Mouse (Mus musculus) thymus, postnatal 0 days (tissue): Measurements from ENCODE around the gene Shc2. TPM values are rescaled to one million over a fixed set of nuclear protein-coding genes. Genes with fewer than 3 reads are reported as not detected.

Experiments
- DNase-seq: peaks from one replicate; pipeline ENCODE4 v3.0.0-alpha.2; 2015; ENCODE audit warnings: low spot score
- polyA plus RNA-seq: library from polyadenylated mRNA; unstranded; fragments of >200 nt; fragmentation: Nextera tagmentation; extraction: Ambion mirVana; gene quantifications from 2 replicates; pipeline ENCODE4 v1.2.1, GENCODE M21; 2015

Shc2 gene
- polyA plus RNA-seq, 1 experiment from 2014 or later = 0.26 TPM

DNA sequence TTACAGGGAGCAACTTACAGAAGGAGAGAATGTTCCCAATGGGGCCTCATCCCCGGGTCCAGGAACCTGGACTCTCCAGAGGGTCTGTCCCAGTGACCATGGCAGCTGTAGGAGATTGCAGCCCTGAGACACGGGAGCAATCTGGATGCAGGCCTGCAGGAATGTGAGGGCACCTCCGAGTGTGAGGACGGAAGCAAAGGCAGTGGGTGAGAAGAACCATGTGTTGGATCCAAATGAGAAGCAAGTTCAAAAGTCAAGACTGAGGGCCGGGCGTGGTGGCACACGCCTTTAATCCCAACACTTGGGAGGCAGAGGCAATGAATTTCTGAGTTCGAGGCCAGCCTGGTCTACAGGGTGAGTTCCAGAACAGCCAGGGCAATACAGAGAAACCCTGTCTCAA lies 56.2 kb downstream of the Shc2 start:
- DNase-seq = no peak

DNA sequence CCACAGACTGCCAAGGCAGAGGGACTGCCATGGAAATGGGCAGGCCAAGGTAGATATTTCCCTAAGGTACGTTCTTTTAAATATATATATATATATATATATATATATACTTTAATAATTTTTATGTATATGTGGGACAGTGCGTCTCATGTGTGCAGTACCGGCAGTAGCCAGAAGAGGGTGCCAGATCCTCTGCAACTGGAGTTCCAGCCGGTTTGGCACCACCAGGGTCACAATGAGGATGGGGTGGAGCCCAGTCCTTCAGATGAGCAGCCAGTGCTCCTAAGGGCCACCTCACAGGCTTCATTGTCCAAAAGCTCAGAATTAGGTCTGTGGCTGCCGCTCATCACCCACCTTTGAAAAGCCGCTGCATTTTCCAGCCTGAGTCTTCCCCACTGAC lies 56.9 kb downstream of the Shc2 start:
- peak; percentile 38 for DNase-seq

DNA sequence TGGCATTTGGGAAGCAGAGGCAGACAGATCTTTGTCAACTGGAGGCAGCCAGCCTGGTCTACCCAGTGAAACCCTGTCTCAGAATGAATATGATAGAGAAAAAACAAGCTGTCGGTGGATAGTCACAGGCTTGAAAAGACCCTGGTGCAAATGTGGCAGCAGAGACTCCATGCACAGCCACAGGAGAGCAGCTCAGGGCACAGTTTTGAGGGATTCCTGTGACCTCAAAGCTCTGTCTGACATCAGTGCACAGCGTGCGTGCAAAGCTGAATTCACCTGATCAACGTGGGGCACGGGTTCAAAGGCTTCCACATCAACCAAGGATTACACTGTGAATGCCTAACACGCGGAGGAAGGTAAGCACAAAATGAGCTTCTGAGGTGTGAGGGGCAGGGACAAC lies 57.4 kb downstream of the Shc2 start:
- no peak for DNase-seq

DNA sequence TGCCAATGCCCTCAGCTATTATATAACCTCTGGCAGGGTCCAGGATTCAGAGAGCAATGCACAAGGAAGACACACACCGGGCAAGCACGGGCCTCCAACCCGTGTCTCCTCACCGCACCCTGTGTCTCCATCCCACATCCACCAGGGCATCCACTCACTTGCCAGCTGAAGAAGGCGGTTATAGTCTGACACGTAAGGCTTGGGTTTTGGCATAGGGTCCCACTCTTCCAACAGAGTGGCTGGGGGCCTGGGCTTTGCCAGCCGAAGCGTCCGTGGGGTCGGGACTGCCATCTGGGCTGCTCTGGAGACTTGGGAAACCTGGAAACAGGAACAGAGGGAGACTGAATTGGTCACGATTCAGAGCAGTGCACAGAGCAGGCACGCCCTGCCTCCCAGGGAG lies 57.9 kb downstream of the Shc2 start:
- DNase-seq = no peak

DNA sequence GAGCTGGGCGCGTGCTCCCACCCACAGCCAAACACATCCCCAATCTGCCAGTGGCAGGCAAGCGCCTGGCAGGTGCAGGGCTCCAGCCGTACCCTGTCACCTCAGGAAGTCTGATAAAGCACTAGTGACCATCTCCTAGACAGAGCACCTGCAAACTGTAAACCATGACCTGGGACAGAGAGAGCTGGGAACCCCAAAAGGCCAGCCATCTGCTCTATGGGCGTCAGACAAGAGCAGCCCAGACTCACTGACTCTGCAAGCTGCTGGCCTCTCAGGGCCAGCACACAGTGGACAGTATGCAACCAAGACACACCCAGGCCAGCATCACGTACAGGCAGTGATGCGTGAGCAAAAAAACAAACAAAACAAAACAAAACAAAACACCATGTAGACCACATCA lies 58.8 kb downstream of the Shc2 start:
- no peak for DNase-seq

- no peak for DNase-seq
Measured at GRCm38 (mm10) chr10:79578276-79578675, 59.4 kb downstream of the Shc2 start.

DNA sequence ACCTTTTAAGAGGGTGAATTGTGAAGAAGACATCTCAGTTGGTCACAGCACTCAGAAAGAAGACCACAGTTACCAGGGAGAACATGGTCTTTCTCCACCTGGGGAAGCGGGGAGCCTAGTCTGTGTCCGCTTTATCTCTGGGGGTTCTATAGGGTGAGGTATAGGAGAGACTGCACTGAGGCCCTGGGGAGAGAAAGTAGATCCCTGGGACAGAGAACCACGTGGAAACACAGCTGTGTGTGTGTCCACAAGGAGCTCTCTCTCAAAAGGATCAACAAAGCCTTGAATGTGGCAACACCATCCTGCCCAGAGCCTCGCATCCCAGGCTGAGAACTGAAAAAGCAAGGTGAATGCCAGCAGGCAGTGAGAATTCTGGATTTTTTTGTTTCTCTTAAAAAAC lies 60.3 kb downstream of the Shc2 start:
- DNase-seq = no peak

DNA sequence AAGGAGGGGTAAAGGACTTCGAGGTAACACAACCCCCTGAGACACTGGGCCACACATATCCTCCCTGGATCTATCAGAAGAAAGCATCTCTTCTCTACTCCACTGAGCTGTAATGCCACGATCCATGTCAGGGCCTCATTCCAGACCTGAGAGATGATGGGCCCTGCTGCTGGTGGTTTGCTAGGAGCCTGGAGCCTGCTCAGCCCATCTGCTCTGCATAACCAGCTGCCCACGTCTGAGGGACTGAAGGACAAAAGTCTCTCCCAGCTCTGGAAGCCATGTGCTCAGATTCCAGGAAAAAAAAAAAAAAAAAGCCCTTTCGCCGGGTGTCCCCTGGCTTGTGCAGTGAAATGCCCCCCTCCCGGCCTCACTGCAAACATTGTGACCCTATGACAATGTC lies 62.0 kb downstream of the Shc2 start:
- no peak for DNase-seq

DNA sequence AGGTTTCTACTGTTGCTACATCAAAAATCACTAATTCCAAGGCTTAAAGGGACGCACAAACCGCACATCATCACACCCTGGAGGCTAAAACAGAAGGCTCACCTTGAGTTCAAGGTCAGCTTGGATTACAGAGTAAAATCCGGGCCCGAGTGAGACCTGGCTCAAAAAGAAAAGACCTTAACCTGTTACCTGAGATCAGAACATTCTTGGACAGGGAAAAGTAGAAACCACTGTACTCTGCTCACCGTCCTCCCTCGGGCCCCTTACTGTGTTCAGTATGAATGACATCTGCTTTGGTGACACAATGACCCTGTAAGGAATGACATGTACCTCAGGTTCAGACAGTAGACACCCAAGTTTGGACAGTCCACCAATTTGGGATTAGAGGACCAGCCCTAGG lies 62.9 kb downstream of the Shc2 start:
- DNase-seq = no peak

DNA sequence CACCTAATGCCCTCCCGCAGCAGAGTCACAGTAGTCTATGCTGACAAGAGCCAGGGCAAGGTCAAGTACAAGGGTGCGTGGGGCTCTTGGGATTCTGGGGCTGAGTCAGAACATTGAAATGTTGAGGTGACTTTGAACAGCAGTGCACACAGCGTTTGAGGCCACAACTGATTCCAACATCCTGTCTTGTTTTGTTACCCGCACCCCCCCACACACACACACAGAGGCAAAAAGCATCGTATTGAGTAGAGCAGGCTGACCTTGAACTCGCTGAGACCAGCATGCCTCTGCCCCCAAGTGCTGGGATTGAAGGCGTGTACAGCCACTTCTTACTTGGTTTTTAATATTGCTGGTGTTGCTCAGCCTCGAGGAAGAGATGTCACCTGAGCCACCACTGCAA lies 63.4 kb downstream of the Shc2 start:
- no peak for DNase-seq

DNA sequence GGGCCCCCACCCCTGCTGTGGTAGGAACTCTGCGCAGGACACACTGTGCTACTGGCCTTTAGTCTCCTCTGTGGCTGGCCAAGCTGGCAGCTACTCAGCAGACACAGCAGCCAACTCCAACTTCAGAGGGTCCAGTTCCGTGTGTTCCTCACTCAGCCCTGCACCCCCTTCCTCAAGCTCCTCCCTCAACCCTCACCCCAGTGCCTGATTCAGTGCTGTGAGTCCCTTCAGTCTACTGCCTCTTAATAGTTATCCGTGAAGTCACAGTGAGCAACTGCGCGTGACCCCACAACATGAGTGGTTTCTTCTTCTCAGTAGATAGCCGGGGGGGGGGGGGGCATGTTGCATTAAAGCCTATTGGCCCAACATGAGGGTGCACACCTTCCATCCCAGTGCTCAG lies 64.1 kb downstream of the Shc2 start:
- no peak for DNase-seq

DNA sequence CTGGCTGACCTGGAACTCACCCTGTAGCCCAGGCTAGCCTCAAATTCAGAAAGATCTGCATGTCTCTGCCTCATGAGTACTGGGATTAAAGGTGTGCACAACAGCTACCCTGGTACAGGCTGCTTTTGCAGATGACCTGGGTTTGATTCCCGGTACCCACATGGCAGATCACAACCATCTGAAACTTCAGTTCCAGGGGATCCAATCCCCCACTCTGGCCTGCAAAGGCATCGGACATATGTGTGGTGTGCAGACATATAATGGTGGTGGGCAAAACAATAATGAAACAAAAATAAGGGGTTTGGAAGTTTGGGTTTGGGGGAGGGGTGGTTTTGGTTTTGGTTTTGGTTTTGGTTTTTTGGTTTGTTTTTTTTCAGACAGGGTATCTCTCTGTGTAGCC lies 66.4 kb downstream of the Shc2 start:
- no peak for DNase-seq

- DNase-seq = no peak
Measured at GRCm38 (mm10) chr10:79569921-79570320, 67.8 kb downstream of the Shc2 start.

Other genes starting within 250 kb of the Shc2 start
- not detected in 2 replicates for gene Vmn2r83, start 169.2 kb downstream of the Shc2 start, polyA plus RNA-seq
- gene Plpp2, start 104.1 kb downstream of the Shc2 start, polyA plus RNA-seq = 3.3 and 4.2 TPM in 2 replicates
- 32.4 and 32.7 TPM in 2 replicates for gene Mier2, start 82.7 kb downstream of the Shc2 start, polyA plus RNA-seq
- gene Theg, start 50.6 kb downstream of the Shc2 start, polyA plus RNA-seq = not detected in 2 replicates
- gene C2cd4c, start 23.9 kb downstream of the Shc2 start, polyA plus RNA-seq = not detected in 2 replicates
- 0.10 TPM in 1 of 2 replicates, not detected in the other for gene Odf3l2, start 7.8 kb upstream of the Shc2 start, polyA plus RNA-seq
- 2.4 and 3.4 TPM in 2 replicates for gene Madcam1, start 26.6 kb upstream of the Shc2 start, polyA plus RNA-seq
- gene Tpgs1, start 31.5 kb upstream of the Shc2 start, polyA plus RNA-seq = 56.0 and 58.2 TPM in 2 replicates
- gene Cdc34, start 44.3 kb upstream of the Shc2 start, polyA plus RNA-seq = 138 and 141 TPM in 2 replicates
- 0.35 and 0.48 TPM in 2 replicates for gene Gzmm, start 51.1 kb upstream of the Shc2 start, polyA plus RNA-seq
- gene Bsg, start 66.6 kb upstream of the Shc2 start, polyA plus RNA-seq = 376 and 398 TPM in 2 replicates
- 0.05 TPM in 1 of 2 replicates, not detected in the other for gene Hcn2, start 78.7 kb upstream of the Shc2 start, polyA plus RNA-seq
- gene Polrmt, start 108.7 kb upstream of the Shc2 start, polyA plus RNA-seq = 35.2 and 39.5 TPM in 2 replicates
- gene Fgf22, start 117.2 kb upstream of the Shc2 start, polyA plus RNA-seq = 0.23 TPM in 1 of 2 replicates, not detected in the other
- 74.1 and 80.0 TPM in 2 replicates for gene Rnf126, start 129.0 kb upstream of the Shc2 start, polyA plus RNA-seq
- gene Fstl3, start 139.4 kb upstream of the Shc2 start, polyA plus RNA-seq = 5.4 and 6.0 TPM in 2 replicates
- gene Prss57, start 153.0 kb upstream of the Shc2 start, polyA plus RNA-seq = 31.6 and 32.5 TPM in 2 replicates
- 50.5 and 51.3 TPM in 2 replicates for gene Palm, start 155.7 kb upstream of the Shc2 start, polyA plus RNA-seq
- 7.5 and 10.5 TPM in 2 replicates for gene Misp, start 183.1 kb upstream of the Shc2 start, polyA plus RNA-seq
- gene Ptbp1, start 216.5 kb upstream of the Shc2 start, polyA plus RNA-seq = 217 and 246 TPM in 2 replicates
- 1.7 TPM in 2 replicates for gene Prtn3, start 236.6 kb upstream of the Shc2 start, polyA plus RNA-seq
- gene Plppr3, start 236.7 kb upstream of the Shc2 start, polyA plus RNA-seq = 3.3 and 3.4 TPM in 2 replicates
- 0.30 and 0.74 TPM in 2 replicates for gene Elane, start 248.3 kb upstream of the Shc2 start, polyA plus RNA-seq